Mouse (Mus musculus) C2C12 (cell line): ENCODE results near the gene Vsx2.

Experiments used
- CEBPB ChIP-seq: IDR thresholded peaks from one replicate; pipeline ENCODE4 v1.6.1; 2011; ENCODE audit warnings: low read depth, mild to moderate bottlenecking, control low read depth, moderate library complexity
- CTCF ChIP-seq: IDR thresholded peaks from one replicate; pipeline ENCODE4 v1.5.1; 2011; ENCODE audit not compliant: control insufficient read depth, insufficient read depth, insufficient read length
- FOSL1 ChIP-seq: IDR thresholded peaks from one replicate; pipeline ENCODE4 v1.8.0; 2011; ENCODE audit warnings: mild to moderate bottlenecking, low read length; ENCODE audit not compliant: poor library complexity, insufficient read depth, severe bottlenecking
- MAX ChIP-seq: IDR thresholded peaks from one replicate; pipeline ENCODE4 v1.6.1; 2011; ENCODE audit warnings: mild to moderate bottlenecking, control low read depth
- MYOD1 ChIP-seq: IDR thresholded peaks from one replicate; pipeline ENCODE4 v1.6.1; 2011; ENCODE audit warnings: low read depth; ENCODE audit not compliant: control insufficient read depth, insufficient read length
- MYOG ChIP-seq: IDR thresholded peaks from one replicate; pipeline ENCODE4 v1.6.1; 2011; ENCODE audit not compliant: control insufficient read depth, insufficient read length; ENCODE audit errors: extremely low read depth
- USF1 ChIP-seq: IDR thresholded peaks from one replicate; pipeline ENCODE4 v1.6.1; 2011; ENCODE audit warnings: low read depth, mild to moderate bottlenecking, control low read depth, moderate library complexity

DNA sequence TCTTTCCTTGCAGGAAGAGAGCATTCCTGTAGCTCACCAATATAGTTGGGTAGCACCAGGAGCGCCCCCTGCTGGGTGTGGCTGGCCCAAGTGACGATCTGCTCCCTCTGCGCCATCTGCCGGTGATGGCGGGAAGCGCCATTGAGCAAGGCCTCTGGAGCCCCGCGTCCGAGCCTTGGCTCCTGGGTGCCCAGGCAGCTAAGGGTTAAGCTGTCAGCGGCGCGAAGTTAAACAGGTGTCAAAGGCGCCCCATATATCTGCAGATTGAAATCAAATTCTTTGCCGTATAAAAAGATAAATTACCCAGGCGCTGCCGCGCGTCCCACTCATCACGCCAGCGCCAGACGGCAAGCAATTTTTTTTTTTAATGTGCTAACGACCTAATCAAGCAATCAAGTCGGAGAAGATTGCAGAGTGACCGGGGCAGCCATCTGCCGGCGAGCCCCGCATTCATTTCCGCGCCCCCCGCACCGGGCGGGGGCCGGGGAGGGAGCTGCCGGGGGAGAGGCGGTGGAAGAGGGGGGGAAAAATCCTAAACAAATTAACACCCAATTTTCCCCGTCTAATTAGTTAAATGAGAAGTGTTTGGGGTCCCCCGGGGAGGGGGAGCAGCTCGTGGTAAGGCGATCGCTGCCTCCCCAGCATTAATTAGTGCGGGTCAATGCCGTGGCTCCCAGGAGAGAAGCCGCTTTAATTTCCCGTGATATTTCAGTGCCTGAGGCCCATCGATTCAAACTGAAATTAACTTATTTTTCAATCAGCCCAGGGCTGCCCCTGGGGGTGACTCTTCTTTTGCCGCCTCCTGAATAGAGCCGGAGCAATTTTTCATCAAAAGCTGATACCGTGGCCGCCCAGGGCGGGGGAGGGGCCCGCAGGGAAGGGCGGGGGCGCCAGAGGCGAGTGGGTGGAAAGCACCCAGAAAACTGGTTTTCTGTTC, 20.5 kb downstream of the Vsx2 start:
- TF ChIP-seq CTCF = peak; percentile 100
- no peak for TF ChIP-seq CEBPB
- no peak for TF ChIP-seq MYOD1
- TF ChIP-seq FOSL1 = no peak
- TF ChIP-seq MAX = peak; percentile 46
- no peak for TF ChIP-seq MYOG
- TF ChIP-seq USF1 = no peak
